ENCODE assay signal across 9 mouse cellular contexts in genomic region chr17:90606718-90607426, GRCm38 (mm10).
A peak's percentile ranks its signal among the peaks of the same experiment; 100 is the strongest.
DNase-seq lines count a peak whose midpoint lies in the region; ATAC-seq lines count a peak whose summit lies in the region.
"Had no signal": no experiment of that assay in that cellular context is flagged by ENCODE, and none has a peak within 500 bp of the region (broad histone marks: within the 10 kb centered on the region; RNA-seq: fewer than 3 reads in every experiment).

No protein-coding gene starts in this region.

- no peak overlapping the region for H3K9ac ChIP-seq in midbrain, embryonic 11.5 days (ENCODE audit: low read length)
- H3K9ac ChIP-seq in midbrain, embryonic 13.5 days (replicated peaks), result no peak overlapping the region
- H3K9ac ChIP-seq: neural tube, embryonic 12.5 days had no signal

- no peaks in the 10 kb centered on the region for H3K9me3 ChIP-seq in midbrain, embryonic 11.5 days (ENCODE audit: control insufficient read depth, low read length)
- no peaks in the 10 kb centered on the region for H3K9me3 ChIP-seq in midbrain, embryonic 13.5 days
- H3K9me3 ChIP-seq: neural tube, embryonic 12.5 days had no signal

- no peak for ATAC-seq in midbrain, embryonic 11.5 days (ENCODE audit: low FRiP score)
- no peak for ATAC-seq in midbrain, embryonic 13.5 days

- H3K4me2 ChIP-seq in midbrain, embryonic 11.5 days, result no peak overlapping the region
- H3K4me2 ChIP-seq in midbrain, embryonic 13.5 days (replicated peaks), result no peak overlapping the region
- H3K4me2 ChIP-seq: neural tube, embryonic 12.5 days had no signal

- no peaks in the 10 kb centered on the region for H3K27me3 ChIP-seq in midbrain, embryonic 11.5 days (ENCODE audit: control insufficient read depth, insufficient read depth, low read length)
- no peaks in the 10 kb centered on the region for H3K27me3 ChIP-seq in midbrain, embryonic 13.5 days
- H3K27me3 ChIP-seq: neural tube, embryonic 12.5 days had no signal

- H3K36me3 ChIP-seq in midbrain, embryonic 11.5 days (ENCODE audit: control insufficient read depth, insufficient read depth, low read length), result no peaks in the 10 kb centered on the region
- no peaks in the 10 kb centered on the region for H3K36me3 ChIP-seq in midbrain, embryonic 13.5 days
- H3K36me3 ChIP-seq: neural tube, embryonic 12.5 days had no signal

- no peak overlapping the region for H3K27ac ChIP-seq in midbrain, embryonic 11.5 days (ENCODE audit: low read depth, low read length)
- no peak overlapping the region for H3K27ac ChIP-seq in midbrain, embryonic 13.5 days
- H3K27ac ChIP-seq: neural tube, embryonic 12.5 days had no signal

- 94% methylated on average over 4 of the region's 4 CpGs for WGBS in midbrain, embryonic 11.5 days
- WGBS in midbrain, embryonic 13.5 days, result 91% methylated on average over 4 of the region's 4 CpGs

- DNase-seq in midbrain, embryonic 11.5 days (ENCODE audit: low spot score, missing footprints), result peak; percentile 26
- DNase-seq in cerebellum, postnatal 10 days, result peak; percentile 86 to 89
- peak; percentile 75 for DNase-seq in layer of hippocampus, adult 11-12 months (ENCODE audit: low spot score)
- peak; percentile 58 for DNase-seq in telencephalon, adult 2 months (ENCODE audit: low read depth, low spot score)
- no peak for DNase-seq in neural tube, embryonic 10.5 days (ENCODE audit: extremely low spot score, low spot score)
- DNase-seq in testis, postnatal 10 days (ENCODE audit: low spot score), result no peak

- H3K4me3 ChIP-seq in midbrain, embryonic 11.5 days (ENCODE audit: low read depth, low read length), result no peak overlapping the region
- no peak overlapping the region for H3K4me3 ChIP-seq in midbrain, embryonic 13.5 days (replicated peaks)
- H3K4me3 ChIP-seq: erythroblast, embryonic 14.5 days; neural tube, embryonic 12.5 days had no signal

- no peaks in the 10 kb centered on the region for H3K4me1 ChIP-seq in midbrain, embryonic 11.5 days (ENCODE audit: control insufficient read depth, insufficient read depth, low read length)
- no peaks in the 10 kb centered on the region for H3K4me1 ChIP-seq in midbrain, embryonic 13.5 days (replicated peaks)
- H3K4me1 ChIP-seq: neural tube, embryonic 12.5 days had no signal

Comparison
In these comparisons a context has a peak if more than half of its experiments do, and no peak if none do; other contexts are left out.
1. DNase-seq: peak in midbrain, embryonic 11.5 days (single experiment), cerebellum, postnatal 10 days (2 of 2), layer of hippocampus, adult 11-12 months (single experiment) and telencephalon, adult 2 months (single experiment); none in neural tube, embryonic 10.5 days (single experiment) and testis, postnatal 10 days (single experiment).